Mouse (Mus musculus) B cell, adult 2 months (primary cell): ENCODE measurements around the gene Bicra.
A peak's percentile ranks its signal among the peaks of the same experiment; 100 is the strongest.

Experiments used
- DNase-seq, 2 experiments: peaks; one replicate each; pipeline ENCODE4 v3.0.0; 2022

Gene Bicra

DNA sequence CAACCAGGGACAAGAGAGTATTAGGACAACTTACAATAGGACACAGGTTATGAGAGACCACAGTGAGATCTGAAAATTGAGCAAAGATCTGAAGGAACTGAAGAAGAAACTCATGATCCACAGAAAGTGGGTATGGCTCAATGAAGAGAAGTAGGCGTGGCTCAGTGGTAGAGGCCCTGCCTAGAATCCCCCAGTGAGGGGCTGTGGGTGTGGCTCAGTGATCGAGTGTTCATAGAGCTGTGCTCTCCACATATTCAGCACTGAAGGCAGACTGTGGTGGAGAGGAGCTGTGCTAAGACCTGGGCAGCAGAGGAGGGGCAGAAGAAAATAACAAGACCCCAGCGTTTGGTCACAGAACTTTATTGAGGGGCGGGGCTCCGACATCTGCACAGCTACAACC lies 110.2 kb downstream of the Bicra start:
- no peak for DNase-seq

- no peak for DNase-seq
Measured at GRCm38 (mm10) chr7:15933437-15934359, 114.0 kb downstream of the Bicra start.

- no peak for DNase-seq
Measured at GRCm38 (mm10) chr7:15931635-15932034, 116.1 kb downstream of the Bicra start.

DNA sequence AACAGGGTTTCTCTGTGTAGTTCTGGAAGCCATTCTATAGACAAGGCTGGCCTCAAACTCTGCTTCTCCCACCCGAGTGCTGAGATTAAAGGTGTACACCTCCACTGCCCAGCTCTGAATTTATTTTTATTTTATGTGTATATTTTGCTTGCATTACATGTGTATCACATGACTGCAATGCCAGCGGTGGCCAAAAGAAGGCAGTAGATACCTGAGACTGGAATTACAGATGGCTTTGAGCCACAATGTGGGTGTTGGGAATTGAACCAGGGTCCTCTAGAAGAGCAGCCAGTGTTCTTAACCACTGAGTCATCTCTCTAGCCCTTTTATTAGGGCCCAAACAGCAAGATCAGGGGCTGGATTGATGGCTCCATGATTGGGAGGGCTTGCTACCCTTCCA lies 117.2 kb downstream of the Bicra start:
- no peak for DNase-seq

- DNase-seq: peak; percentile 80 to 83
Measured at GRCm38 (mm10) chr7:15929910-15930309, 117.8 kb downstream of the Bicra start.

GRCm38 (mm10) chr7:15922220-15922773 lies 125.4 kb downstream of the Bicra start, which contains the start of gene Selenow:
TSS of gene Selenow (minus strand) at chr7:15922402.
- DNase-seq: peak; percentile 94 to 95

- peak; percentile 61 to 66 for DNase-seq
Measured at GRCm38 (mm10) chr7:15921796-15922195, 125.9 kb downstream of the Bicra start.
